Comparison of ENCODE assay signal across 18 mouse cellular contexts in genomic region chr19:49931202-49931601, GRCm38 (mm10).
DNase-seq lines count a peak whose midpoint lies in the region; ATAC-seq lines count a peak whose summit lies in the region.
"Had no signal": no experiment of that assay in that cellular context is flagged by ENCODE, and none has a peak within 500 bp of the region (broad histone marks: within the 10 kb centered on the region; RNA-seq: fewer than 3 reads in every experiment).

No protein-coding gene starts in this region.

- ATAC-seq in frontal cortex, adult (ENCODE audit: low TSS enrichment) = peak; percentile 38; the same call in 1 of the 2 replicates
- ATAC-seq: intestine, embryonic 15.5 days; liver, postnatal 0 days had no signal

- no peak for DNase-seq in frontal cortex, postnatal 10 days (ENCODE audit: low spot score in 2 of 2)
- peak; percentile 5 to 7 for DNase-seq in layer of hippocampus, postnatal 14 days (ENCODE audit: low spot score in 2 of 2)
- no peak for DNase-seq in layer of hippocampus, adult 9-10 months (ENCODE audit: low spot score)
- DNase-seq in right cerebral cortex, postnatal 25 days = peak; percentile 6
- DNase-seq in right cerebral cortex, postnatal 10 days (ENCODE audit: low spot score in 2 of 2) = no peak
- DNase-seq in thymus, postnatal 25 days = no peak
- DNase-seq: adrenal gland, adult 8-10 months; cerebellum, adult 2 months; cerebellum, postnatal 25 days; embryo, embryonic 11 days; gastrocnemius, adult 2 months; kidney, adult 9 months; kidney, postnatal 25 days; layer of hippocampus, adult 9-11 months; liver, postnatal 0 days; lung, postnatal 14 days had no signal

Comparison
In these comparisons a context has a peak if more than half of its experiments do, and no peak if none do; other contexts are left out.
1. DNase-seq: peak in layer of hippocampus, postnatal 14 days (2 of 2) and right cerebral cortex, postnatal 25 days (single experiment); none in frontal cortex, postnatal 10 days (0 of 2), layer of hippocampus, adult 9-10 months (single experiment), right cerebral cortex, postnatal 10 days (0 of 2) and thymus, postnatal 25 days (single experiment).